Mouse (Mus musculus): ENCODE results near the gene Filip1. TPM values are rescaled to one million over a fixed set of nuclear protein-coding genes. Genes with fewer than 3 reads are reported as not detected.

The Filip1 gene
- total and polyA plus RNA-seq, 2 experiments from 2014 or later = 2.5 to 2.6 TPM

GRCm38 (mm10) chr9:79847099-79847498 lies 165.6 kb downstream of the Filip1 start:
- no peak overlapping the region for H3K27ac ChIP-seq
- no peaks in the 10 kb centered on the region for H3K36me3 ChIP-seq (ENCODE audit: insufficient read depth, low read length)
- no peak for TF ChIP-seq CTCF (IDR thresholded peaks at IDR 0.05; ENCODE audit: low read depth)
- no peak overlapping the region for H3K9ac ChIP-seq (replicated peaks; ENCODE audit: low read length)
- H3K4me1 ChIP-seq (ENCODE audit: insufficient read depth, low read length) = no peaks in the 10 kb centered on the region
- H3K4me2 ChIP-seq (ENCODE audit: low read depth, low read length) = no peak overlapping the region
- no peaks in the 10 kb centered on the region for H3K27me3 ChIP-seq (ENCODE audit: insufficient read depth, low read length)
- H3K4me3 ChIP-seq (ENCODE audit: low read length) = no peak overlapping the region
- DNase-seq (ENCODE audit: low spot score) = no peak
- no peaks in the 10 kb centered on the region; the same call in 1 of the 2 replicates for H3K9me3 ChIP-seq (ENCODE audit: low read length)
- ATAC-seq = no peak

GRCm38 (mm10) chr9:79842615-79843014 lies 170.0 kb downstream of the Filip1 start:
- no peak for TF ChIP-seq CTCF (IDR thresholded peaks at IDR 0.05; ENCODE audit: low read depth)
- Histone ChIP-seq H3K27ac (no peak overlapping the region), H3K36me3 (ENCODE audit: insufficient read depth, low read length) (no peaks in the 10 kb centered on the region)

GRCm38 (mm10) chr9:79842028-79842427 lies 170.6 kb downstream of the Filip1 start:
- no peak for TF ChIP-seq CTCF (IDR thresholded peaks at IDR 0.05; ENCODE audit: low read depth)
- Histone ChIP-seq H3K4me2 (ENCODE audit: low read depth, low read length) (no peak overlapping the region), H3K4me3 (ENCODE audit: low read length) (no peak overlapping the region), H3K36me3 (ENCODE audit: insufficient read depth, low read length) (no peaks in the 10 kb centered on the region), H3K9ac (replicated peaks; ENCODE audit: low read length) (no peak overlapping the region), H3K9me3 (ENCODE audit: low read length) (no peaks in the 10 kb centered on the region; the same call in 1 of the 2 replicates), H3K4me1 (ENCODE audit: insufficient read depth, low read length) (no peaks in the 10 kb centered on the region), H3K27me3 (ENCODE audit: insufficient read depth, low read length) (no peaks in the 10 kb centered on the region), H3K27ac (no peak overlapping the region)
- DNase-seq (ENCODE audit: low spot score) (no peak), ATAC-seq (no peak)

More at GRCm38 (mm10) chr9:79842615-79843014, 170.0 kb downstream of the Filip1 start:
- DNase-seq (ENCODE audit: low spot score) (no peak), ATAC-seq (no peak)
- no peak overlapping the region for H3K4me3 ChIP-seq (ENCODE audit: low read length)
- no peak overlapping the region for H3K4me2 ChIP-seq (ENCODE audit: low read depth, low read length)
- 87% methylated on average over 6 of the region's 6 CpGs for WGBS
- no peaks in the 10 kb centered on the region for H3K4me1 ChIP-seq (ENCODE audit: insufficient read depth, low read length)
- H3K9me3 ChIP-seq (ENCODE audit: low read length) = no peaks in the 10 kb centered on the region; the same call in 1 of the 2 replicates
- no peak overlapping the region for H3K9ac ChIP-seq (replicated peaks; ENCODE audit: low read length)
- no peaks in the 10 kb centered on the region for H3K27me3 ChIP-seq (ENCODE audit: insufficient read depth, low read length)

- 77% methylated on average over 1 of the region's 1 CpGs for WGBS
- H3K9ac ChIP-seq (replicated peaks; ENCODE audit: low read length) = no peak overlapping the region
- H3K36me3 ChIP-seq (ENCODE audit: insufficient read depth, low read length) = no peaks in the 10 kb centered on the region
- no peak overlapping the region for H3K4me3 ChIP-seq (ENCODE audit: low read length)
- TF ChIP-seq CTCF (IDR thresholded peaks at IDR 0.05; ENCODE audit: low read depth) = no peak
- H3K9me3 ChIP-seq (ENCODE audit: low read length) = no peaks in the 10 kb centered on the region
- H3K4me2 ChIP-seq (ENCODE audit: low read depth, low read length) = no peak overlapping the region
- no peak for ATAC-seq
- DNase-seq (ENCODE audit: low spot score) = no peak
- H3K4me1 ChIP-seq (ENCODE audit: insufficient read depth, low read length) = no peaks in the 10 kb centered on the region
- no peak overlapping the region for H3K27ac ChIP-seq
- H3K27me3 ChIP-seq (ENCODE audit: insufficient read depth, low read length) = no peaks in the 10 kb centered on the region
Measured at GRCm38 (mm10) chr9:79831294-79831693, 181.4 kb downstream of the Filip1 start.

- Histone ChIP-seq H3K27ac (no peak overlapping the region), H3K9me3 (ENCODE audit: low read length) (no peaks in the 10 kb centered on the region), H3K4me1 (ENCODE audit: insufficient read depth, low read length) (no peaks in the 10 kb centered on the region), H3K36me3 (ENCODE audit: insufficient read depth, low read length) (no peaks in the 10 kb centered on the region), H3K4me3 (ENCODE audit: low read length) (no peak overlapping the region), H3K27me3 (ENCODE audit: insufficient read depth, low read length) (no peaks in the 10 kb centered on the region), H3K9ac (replicated peaks; ENCODE audit: low read length) (no peak overlapping the region), H3K4me2 (ENCODE audit: low read depth, low read length) (no peak overlapping the region)
- no peak for TF ChIP-seq CTCF (IDR thresholded peaks at IDR 0.05; ENCODE audit: low read depth)
- WGBS = 16% methylated on average over 4 of the region's 4 CpGs
- DNase-seq (ENCODE audit: low spot score) = no peak
- peak; percentile 71 for ATAC-seq
Measured at GRCm38 (mm10) chr9:79830874-79831273, 181.8 kb downstream of the Filip1 start.

- no peak overlapping the region for H3K9ac ChIP-seq (replicated peaks; ENCODE audit: low read length)
- WGBS = 38% methylated on average over 23 of the region's 23 CpGs
- peak; percentile 25 for DNase-seq (ENCODE audit: low spot score)
- H3K9me3 ChIP-seq (ENCODE audit: low read length) = no peaks in the 10 kb centered on the region
- peak overlapping the region; percentile 46 for H3K4me2 ChIP-seq (ENCODE audit: low read depth, low read length)
- 0 out of 2 replicates have a peak, but pooled peaks have one; percentile 18 for ATAC-seq
- no peaks in the 10 kb centered on the region for H3K27me3 ChIP-seq (ENCODE audit: insufficient read depth, low read length)
- H3K27ac ChIP-seq = no peak overlapping the region
- H3K4me1 ChIP-seq (ENCODE audit: insufficient read depth, low read length) = no peaks in the 10 kb centered on the region
- TF ChIP-seq CTCF (IDR thresholded peaks at IDR 0.05; ENCODE audit: low read depth) = no peak
- no peaks in the 10 kb centered on the region for H3K36me3 ChIP-seq (ENCODE audit: insufficient read depth, low read length)
- H3K4me3 ChIP-seq (ENCODE audit: low read length) = peak overlapping the region; percentile 16
Measured at GRCm38 (mm10) chr9:79829842-79830800, 182.5 kb downstream of the Filip1 start.

GRCm38 (mm10) chr9:79827072-79827471 lies 185.6 kb downstream of the Filip1 start:
- H3K9me3 ChIP-seq (ENCODE audit: low read length) = no peaks in the 10 kb centered on the region
- H3K4me1 ChIP-seq (ENCODE audit: insufficient read depth, low read length) = no peaks in the 10 kb centered on the region
- no peaks in the 10 kb centered on the region for H3K36me3 ChIP-seq (ENCODE audit: insufficient read depth, low read length)
- H3K27me3 ChIP-seq (ENCODE audit: insufficient read depth, low read length) = no peaks in the 10 kb centered on the region
- no peak overlapping the region for H3K4me2 ChIP-seq (ENCODE audit: low read depth, low read length)
- no peak overlapping the region for H3K27ac ChIP-seq
- TF ChIP-seq CTCF (IDR thresholded peaks at IDR 0.05; ENCODE audit: low read depth) = no peak
- H3K9ac ChIP-seq (replicated peaks; ENCODE audit: low read length) = no peak overlapping the region
- H3K4me3 ChIP-seq (ENCODE audit: low read length) = no peak overlapping the region
- DNase-seq (ENCODE audit: low spot score) (no peak), ATAC-seq (no peak)
- WGBS = 63% methylated on average over 2 of the region's 2 CpGs
